Mouse (Mus musculus): ENCODE data around the gene Stip1.
"Not testable (repeated sequence)": the region's sequence is repeated elsewhere in the genome, so short reads cannot be mapped to it uniquely, and the experiment has no call there.

Stip1 gene

GRCm38 (mm10) chr19:7062916-7063315, 23.1 kb upstream of the Stip1 start:
- no peak for DNase-seq

- no peak for DNase-seq
Observed at GRCm38 (mm10) chr19:7062110-7062509, 22.3 kb upstream of the Stip1 start.

GRCm38 (mm10) chr19:7058541-7058940, 18.8 kb upstream of the Stip1 start:
- no peak for DNase-seq

- DNase-seq, result peak; percentile 44
Observed at GRCm38 (mm10) chr19:7057722-7058207, 18.0 kb upstream of the Stip1 start.

GRCm38 (mm10) chr19:7057126-7057721, 17.5 kb upstream of the Stip1 start:
- DNase-seq, result peak; percentile 62

- peak; percentile 80 for DNase-seq
Observed at GRCm38 (mm10) chr19:7056248-7057087, 16.7 kb upstream of the Stip1 start, which contains the start of gene Macrod1. TSS of gene Macrod1 (plus strand) at chr19:7056810.

GRCm38 (mm10) chr19:7055173-7055572, 15.4 kb upstream of the Stip1 start:
- DNase-seq, result no peak

- DNase-seq, result no peak
Observed at GRCm38 (mm10) chr19:7054772-7055171, 15.0 kb upstream of the Stip1 start.

- not testable (repeated sequence) for DNase-seq
Observed at GRCm38 (mm10) chr19:7053382-7053781, 13.6 kb upstream of the Stip1 start.

GRCm38 (mm10) chr19:7044706-7045105, 4.9 kb upstream of the Stip1 start:
- no peak for DNase-seq

GRCm38 (mm10) chr19:7044279-7044678, 4.5 kb upstream of the Stip1 start:
- no peak for DNase-seq

- no peak for DNase-seq
Observed at GRCm38 (mm10) chr19:7041171-7041570, 1.4 kb upstream of the Stip1 start.

GRCm38 (mm10) chr19:7040637-7041130, 917 bp upstream of the Stip1 start:
- no peak for DNase-seq

- peak; percentile 61 for DNase-seq
Observed at GRCm38 (mm10) chr19:7039088-7039720, 563 bp downstream of the Stip1 start.

- no peak for DNase-seq
Observed at GRCm38 (mm10) chr19:7034006-7034405, 5.8 kb downstream of the Stip1 start.

GRCm38 (mm10) chr19:7029531-7029930, 10.2 kb downstream of the Stip1 start:
- no peak for DNase-seq

GRCm38 (mm10) chr19:7020224-7020641, 19.5 kb downstream of the Stip1 start:
- no peak for DNase-seq

GRCm38 (mm10) chr19:7019191-7019590, 20.6 kb downstream of the Stip1 start, which contains the start of gene Fermt3:
TSS of gene Fermt3 (minus strand) at chr19:7019469.
- DNase-seq, result no peak

- no peak for DNase-seq
Observed at GRCm38 (mm10) chr19:7018546-7018945, 21.2 kb downstream of the Stip1 start.

GRCm38 (mm10) chr19:7017541-7018457, 22.0 kb downstream of the Stip1 start:
- no peak for DNase-seq

GRCm38 (mm10) chr19:7014481-7015135, 25.2 kb downstream of the Stip1 start:
- no peak for DNase-seq

- DNase-seq, result no peak
Observed at GRCm38 (mm10) chr19:7013984-7014383, 25.8 kb downstream of the Stip1 start.

Measured in right cerebral cortex, postnatal 4 days (tissue).